Mouse (Mus musculus): ENCODE measurements at regions not wholly inside any gene's neighbourhood (a gene's known extent, or its start where the extent isn't known, plus 50 kb on each side); places are given as distances from the start of the nearest gene placed in this dataset.

DNA sequence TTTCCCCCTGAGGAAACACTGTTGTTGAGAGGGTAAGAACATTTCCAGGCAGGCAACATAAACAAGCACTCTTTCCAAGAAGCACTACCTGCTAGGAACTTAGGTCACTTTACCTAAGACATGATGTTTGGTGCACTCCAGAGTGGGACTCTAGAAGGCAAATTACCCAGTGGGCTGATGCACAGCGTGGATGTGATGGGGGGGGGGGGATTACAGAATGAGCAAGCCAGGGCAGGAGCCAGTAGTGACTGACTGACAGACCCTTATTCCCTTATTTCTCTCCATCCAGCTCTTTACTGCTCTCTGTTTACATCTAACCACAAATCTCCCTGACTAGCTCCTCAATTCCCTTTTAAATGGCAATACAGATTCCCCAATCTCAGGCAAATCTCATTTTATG lies 1071.7 kb downstream of the Diaph3 start:
- no peak for TF ChIP-seq CTCF (IDR thresholded peaks at IDR 0.05; ENCODE audit: low read depth)
- TF ChIP-seq EP300 (IDR thresholded peaks at IDR 0.05; ENCODE audit: low read depth), result no peak
